ENCODE assay signal across 8 mouse cellular contexts in the genomic region with DNA sequence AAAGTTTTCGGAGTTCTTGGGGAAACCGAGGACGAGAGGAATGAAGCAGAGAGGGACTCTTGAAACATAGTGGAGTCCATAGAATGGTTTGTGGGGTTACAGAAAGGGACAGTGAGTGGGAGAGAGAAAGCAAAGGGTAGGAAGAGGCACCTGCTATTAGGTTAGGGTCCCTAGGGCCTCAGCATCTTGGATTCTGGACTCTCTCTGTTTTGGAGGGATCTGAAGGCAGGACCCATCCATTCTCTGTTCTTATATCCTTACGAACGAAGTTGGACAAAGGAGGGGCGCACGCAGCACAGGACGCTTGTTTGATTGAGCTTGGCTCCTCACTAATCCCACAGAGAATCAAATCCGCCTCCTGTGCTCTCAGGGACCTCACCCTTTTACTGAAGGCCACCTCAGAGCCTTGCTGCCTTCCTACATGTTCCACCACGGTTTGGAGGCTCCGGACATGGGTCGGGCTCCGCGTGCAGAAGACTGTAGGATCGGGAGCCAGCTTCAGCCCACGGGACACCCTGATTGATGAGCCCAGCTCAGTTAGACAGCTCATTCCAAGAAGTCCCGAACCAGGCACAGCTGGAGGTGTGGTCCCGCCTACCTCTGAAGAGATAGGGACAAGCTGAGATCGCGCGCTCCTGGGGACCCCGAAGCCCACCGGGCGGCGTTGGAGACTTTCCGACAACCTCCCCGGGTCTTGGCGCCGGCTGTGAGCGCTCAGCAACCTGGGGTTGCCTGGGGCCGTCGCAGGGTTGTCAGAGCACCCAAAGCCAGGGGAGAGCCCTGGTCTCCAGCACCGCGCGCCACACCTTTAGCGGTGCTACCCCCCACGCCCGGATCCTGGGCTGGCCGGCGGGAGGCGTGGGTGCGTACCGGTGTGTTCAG. TPM values are rescaled to one million over a fixed set of nuclear protein-coding genes. Genes with fewer than 3 reads are reported as not detected.
DNase-seq lines count a peak whose midpoint lies in the region; ATAC-seq lines count a peak whose summit lies in the region.

No protein-coding gene starts in this region.

- ATAC-seq in intestine, embryonic 15.5 days: peak; percentile 27; the same call in 1 of the 2 replicates

- peaks cover 19% of the 10 kb centered on the region; the same call in 1 of the 2 replicates for H3K27me3 ChIP-seq in intestine, embryonic 15.5 days (replicated peaks)

- WGBS in intestine, embryonic 15.5 days: 5% methylated on average over 43 of the region's 43 CpGs

- H3K9ac ChIP-seq in intestine, embryonic 15.5 days: peak overlapping the region; percentile 73

- H3K27ac ChIP-seq in intestine, embryonic 15.5 days: no peak overlapping the region

- H3K4me1 ChIP-seq in intestine, embryonic 15.5 days (replicated peaks): peaks cover 10% of the 10 kb centered on the region

- no peaks in the 10 kb centered on the region for H3K36me3 ChIP-seq in intestine, embryonic 15.5 days

- peak overlapping the region; percentile 67 for H3K4me3 ChIP-seq in intestine, embryonic 15.5 days (replicated peaks)

- H3K4me2 ChIP-seq in intestine, embryonic 15.5 days (replicated peaks): peak overlapping the region; percentile 98

- DNase-seq in adrenal gland, postnatal 14 days: peak; percentile 13
- no peak for DNase-seq in adrenal gland, adult 18-20 months (ENCODE audit: low spot score in 2 of 2)
- peak; percentile 10 for DNase-seq in thymus, postnatal 4 days
- no peak for DNase-seq in thymus, adult 18-20 months
- DNase-seq in neural tube, embryonic 10.5 days (ENCODE audit: extremely low spot score, low spot score): peak; percentile 23
- DNase-seq in right cerebral cortex, postnatal 36 days (ENCODE audit: low spot score in 2 of 2): no peak
- no peak for DNase-seq in MN1 (ENCODE audit: low spot score)

- no peaks in the 10 kb centered on the region for H3K9me3 ChIP-seq in intestine, embryonic 15.5 days

RNA-seq across cellular contexts. Expression of gene St8sia2, which starts 1.3 kb away (rescaled TPM):
- 1.0 and 2.4 TPM in 2 replicates for total RNA-seq in adrenal gland, postnatal 14 days (2021)
- under 1 TPM; 0.43 to 0.67 TPM for total RNA-seq in adrenal gland, adult 18-20 months (2021)
- polyA plus RNA-seq in intestine, embryonic 15.5 days (2015; fragmentation: Nextera tagmentation; extraction: Ambion mirVana): 4.3 and 4.4 TPM in 2 replicates

Comparison
In these comparisons a context has a peak if more than half of its experiments do, and no peak if none do; other contexts are left out.
1. DNase-seq: peak in adrenal gland, postnatal 14 days (single experiment), thymus, postnatal 4 days (single experiment) and neural tube, embryonic 10.5 days (single experiment); none in adrenal gland, adult 18-20 months (0 of 2), thymus, adult 18-20 months (0 of 2), right cerebral cortex, postnatal 36 days (0 of 2) and MN1 (single experiment).